Mouse (Mus musculus): ENCODE data around the gene Tmco5b. TPM values are rescaled to one million over a fixed set of nuclear protein-coding genes. Genes with fewer than 3 reads are reported as not detected.
A peak's percentile ranks its signal among the peaks of the same experiment; 100 is the strongest.

Tmco5b gene
- not detected in 2 replicates for polyA plus RNA-seq (2016; fragmentation: Nextera tagmentation; extraction: Ambion mirVana)

- H3K4me2 ChIP-seq (replicated peaks), result no peak within 1 kb of the TSS
- no peaks in the 10 kb centered on the region for H3K36me3 ChIP-seq
- no peaks in the 10 kb centered on the region for H3K4me1 ChIP-seq
- no peaks in the 10 kb centered on the region for H3K9me3 ChIP-seq (replicated peaks)
- no peak within 1 kb of the TSS for H3K4me3 ChIP-seq
- H3K9ac ChIP-seq, result no peak within 1 kb of the TSS
- H3K27ac ChIP-seq, result no peak within 1 kb of the TSS
- 86% methylated on average over 2 of the region's 2 CpGs for WGBS
- ATAC-seq (ENCODE audit: low FRiP score), result no peak
- H3K27me3 ChIP-seq, result no peaks in the 10 kb centered on the region
Measured at GRCm38 (mm10) chr2:113285432-113285831, at the start of gene Tmco5b. Tmco5b (plus strand) TSS chr2:113285732.

GRCm38 (mm10) chr2:113236993-113237392 lies 48.5 kb upstream of the Tmco5b start:
- Histone ChIP-seq H3K27me3 (no peaks in the 10 kb centered on the region), H3K9me3 (replicated peaks) (no peaks in the 10 kb centered on the region), H3K4me3 (no peak overlapping the region), H3K27ac (no peak overlapping the region), H3K4me1 (no peaks in the 10 kb centered on the region), H3K36me3 (no peaks in the 10 kb centered on the region), H3K9ac (no peak overlapping the region), H3K4me2 (replicated peaks) (no peak overlapping the region)
- 79% methylated on average over 1 of the region's 1 CpGs for WGBS
- ATAC-seq (ENCODE audit: low FRiP score), result no peak

GRCm38 (mm10) chr2:113238871-113239270 lies 46.7 kb upstream of the Tmco5b start:
- Histone ChIP-seq H3K9ac (no peak overlapping the region), H3K27me3 (no peaks in the 10 kb centered on the region), H3K36me3 (no peaks in the 10 kb centered on the region), H3K4me2 (replicated peaks) (no peak overlapping the region), H3K27ac (no peak overlapping the region), H3K9me3 (replicated peaks) (no peaks in the 10 kb centered on the region), H3K4me1 (no peaks in the 10 kb centered on the region), H3K4me3 (no peak overlapping the region)
- ATAC-seq (ENCODE audit: low FRiP score), result no peak
- WGBS, result 63% methylated on average over 5 of the region's 5 CpGs

- H3K4me2 ChIP-seq (replicated peaks), result no peak overlapping the region
- ATAC-seq (ENCODE audit: low FRiP score), result peak; percentile 46
Measured at GRCm38 (mm10) chr2:113302349-113303239, 17.1 kb downstream of the Tmco5b start.

GRCm38 (mm10) chr2:113303240-113303538 lies 17.7 kb downstream of the Tmco5b start:
- no peaks in the 10 kb centered on the region for H3K9me3 ChIP-seq (replicated peaks)
- no peak overlapping the region for H3K4me3 ChIP-seq
- H3K4me1 ChIP-seq, result no peaks in the 10 kb centered on the region
- 68% methylated on average over 4 of the region's 4 CpGs for WGBS
- H3K27me3 ChIP-seq, result no peaks in the 10 kb centered on the region
- ATAC-seq (ENCODE audit: low FRiP score), result no peak; the same call in 1 of the 2 replicates
- H3K4me2 ChIP-seq (replicated peaks), result no peak overlapping the region
- H3K27ac ChIP-seq, result no peak overlapping the region
- no peaks in the 10 kb centered on the region for H3K36me3 ChIP-seq
- H3K9ac ChIP-seq, result no peak overlapping the region

More at GRCm38 (mm10) chr2:113302349-113303239, 17.1 kb downstream of the Tmco5b start:
- H3K9ac ChIP-seq, result 0 out of 2 replicates have a peak overlapping the region, but pooled peaks have one; percentile 14
- no peaks in the 10 kb centered on the region for H3K36me3 ChIP-seq
- H3K27me3 ChIP-seq, result no peaks in the 10 kb centered on the region
- no peaks in the 10 kb centered on the region for H3K4me1 ChIP-seq
- WGBS, result 43% methylated on average over 18 of the region's 18 CpGs
- no peak overlapping the region for H3K4me3 ChIP-seq
- H3K9me3 ChIP-seq (replicated peaks), result no peaks in the 10 kb centered on the region
- no peak overlapping the region for H3K27ac ChIP-seq

- no peaks in the 10 kb centered on the region for H3K27me3 ChIP-seq
- H3K4me1 ChIP-seq, result no peaks in the 10 kb centered on the region
- WGBS, result 12% methylated on average over 4 of the region's 4 CpGs
- no peak overlapping the region for H3K9ac ChIP-seq
- H3K27ac ChIP-seq, result no peak overlapping the region
- H3K36me3 ChIP-seq, result no peaks in the 10 kb centered on the region
- H3K4me2 ChIP-seq (replicated peaks), result no peak overlapping the region
- no peak for ATAC-seq (ENCODE audit: low FRiP score)
- H3K4me3 ChIP-seq, result no peak overlapping the region
- no peaks in the 10 kb centered on the region for H3K9me3 ChIP-seq (replicated peaks)
Measured at GRCm38 (mm10) chr2:113305339-113305738, 19.8 kb downstream of the Tmco5b start.

- WGBS, result 84% methylated on average over 3 of the region's 3 CpGs
- no peak overlapping the region for H3K9ac ChIP-seq
- no peak overlapping the region for H3K4me3 ChIP-seq
- no peaks in the 10 kb centered on the region for H3K27me3 ChIP-seq
- no peak for ATAC-seq (ENCODE audit: low FRiP score)
- H3K4me1 ChIP-seq, result no peaks in the 10 kb centered on the region
- H3K4me2 ChIP-seq (replicated peaks), result no peak overlapping the region
- H3K36me3 ChIP-seq, result no peaks in the 10 kb centered on the region
- H3K9me3 ChIP-seq (replicated peaks), result no peaks in the 10 kb centered on the region
- H3K27ac ChIP-seq, result no peak overlapping the region
Measured at GRCm38 (mm10) chr2:113311211-113311610, 25.7 kb downstream of the Tmco5b start.

GRCm38 (mm10) chr2:113323016-113323415 lies 37.5 kb downstream of the Tmco5b start:
- Histone ChIP-seq H3K4me2 (replicated peaks) (no peak overlapping the region), H3K27me3 (peaks cover 4% of the 10 kb centered on the region), H3K4me1 (0 out of 2 replicates have a peak, but pooled peaks cover 2% of the 10 kb centered on the region), H3K9me3 (replicated peaks) (no peaks in the 10 kb centered on the region), H3K4me3 (no peak overlapping the region), H3K9ac (no peak overlapping the region), H3K27ac (no peak overlapping the region), H3K36me3 (no peaks in the 10 kb centered on the region)
- no peak for ATAC-seq (ENCODE audit: low FRiP score)
- WGBS, result 38% methylated on average over 7 of the region's 7 CpGs

- Histone ChIP-seq H3K27me3 (peaks cover 3% of the 10 kb centered on the region; the same call in 1 of the 2 replicates), H3K36me3 (no peaks in the 10 kb centered on the region), H3K9ac (no peak overlapping the region), H3K4me1 (no peaks in the 10 kb centered on the region), H3K27ac (no peak overlapping the region), H3K4me2 (replicated peaks) (no peak overlapping the region), H3K4me3 (no peak overlapping the region), H3K9me3 (replicated peaks) (no peaks in the 10 kb centered on the region)
- 56% methylated on average over 9 of the region's 9 CpGs for WGBS
- no peak for ATAC-seq (ENCODE audit: low FRiP score)
Measured at GRCm38 (mm10) chr2:113333799-113334541, 48.4 kb downstream of the Tmco5b start.

- H3K9ac ChIP-seq, result no peak overlapping the region
- 88% methylated on average over 3 of the region's 3 CpGs for WGBS
- no peak overlapping the region for H3K27ac ChIP-seq
- H3K4me3 ChIP-seq, result no peak overlapping the region
- H3K27me3 ChIP-seq, result no peaks in the 10 kb centered on the region
- H3K36me3 ChIP-seq, result no peaks in the 10 kb centered on the region
- no peaks in the 10 kb centered on the region for H3K4me1 ChIP-seq
- H3K9me3 ChIP-seq (replicated peaks), result no peaks in the 10 kb centered on the region
- ATAC-seq (ENCODE audit: low FRiP score), result no peak
- H3K4me2 ChIP-seq (replicated peaks), result no peak overlapping the region
Measured at GRCm38 (mm10) chr2:113335561-113336294, 50.2 kb downstream of the Tmco5b start.

GRCm38 (mm10) chr2:113344536-113344935 lies 59.0 kb downstream of the Tmco5b start:
- H3K36me3 ChIP-seq, result no peaks in the 10 kb centered on the region
- H3K9ac ChIP-seq, result no peak overlapping the region
- ATAC-seq (ENCODE audit: low FRiP score), result no peak

More at GRCm38 (mm10) chr2:113344536-113344935, 59.0 kb downstream of the Tmco5b start:
- H3K4me1 ChIP-seq, result no peaks in the 10 kb centered on the region
- 87% methylated on average over 2 of the region's 2 CpGs for WGBS
- H3K4me3 ChIP-seq, result no peak overlapping the region
- no peaks in the 10 kb centered on the region for H3K9me3 ChIP-seq (replicated peaks)
- no peaks in the 10 kb centered on the region for H3K27me3 ChIP-seq
- H3K27ac ChIP-seq, result no peak overlapping the region
- H3K4me2 ChIP-seq (replicated peaks), result no peak overlapping the region

Data from hindbrain, embryonic 12.5 days (tissue).